Mouse (Mus musculus) right cerebral cortex, adult 2 months (tissue): ENCODE results near the gene Isy1.
A peak's percentile ranks its signal among the peaks of the same experiment; 100 is the strongest.

Experiments
- DNase-seq, 2 experiments: peaks; one replicate each; pipeline ENCODE4 v3.0.0; 2021 to 2022; ENCODE audit warnings: low spot score in 2 of 2

The Isy1 gene

GRCm38 (mm10) chr6:87850155-87850899, 11.7 kb upstream of the Isy1 start:
- no peak for DNase-seq

- no peak for DNase-seq
Measured at GRCm38 (mm10) chr6:87849780-87850154, 11.2 kb upstream of the Isy1 start.

- DNase-seq, result no peak
Measured at GRCm38 (mm10) chr6:87846813-87847212, 8.2 kb upstream of the Isy1 start.

- no peak for DNase-seq
Measured at GRCm38 (mm10) chr6:87845031-87845695, 6.6 kb upstream of the Isy1 start.

GRCm38 (mm10) chr6:87842254-87842653, 3.7 kb upstream of the Isy1 start:
- DNase-seq, result no peak

DNA sequence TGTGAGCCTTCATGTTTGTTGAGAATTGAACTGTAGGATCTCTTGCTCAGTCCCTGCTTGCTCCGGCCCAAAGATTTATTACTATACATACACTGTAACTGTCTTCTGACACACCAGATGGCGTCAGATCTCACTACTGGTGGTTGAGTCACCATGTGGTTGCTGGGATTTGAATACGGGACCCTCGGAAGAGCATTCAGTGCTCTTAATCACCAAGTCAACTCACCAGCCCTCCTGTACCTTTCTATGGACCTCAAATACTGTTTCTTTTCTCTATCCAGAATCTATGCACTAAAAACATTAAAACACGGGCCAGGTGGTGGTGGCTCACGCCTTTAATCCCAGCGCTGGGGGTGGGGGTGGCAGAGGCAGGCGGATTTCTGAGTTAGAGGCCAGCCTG, 3.0 kb upstream of the Isy1 start:
- no peak for DNase-seq

GRCm38 (mm10) chr6:87839797-87840341, 1.3 kb upstream of the Isy1 start:
- no peak for DNase-seq

- no peak for DNase-seq
Measured at GRCm38 (mm10) chr6:87835695-87836094, 2.9 kb downstream of the Isy1 start, which contains the start of gene Gm45140. Gene Gm45140, minus strand, starts transcription at chr6:87835795.

- DNase-seq, result no peak
Measured at GRCm38 (mm10) chr6:87820366-87820765, 18.2 kb downstream of the Isy1 start.

- no peak for DNase-seq
Measured at GRCm38 (mm10) chr6:87814486-87814885, 24.1 kb downstream of the Isy1 start.

DNA sequence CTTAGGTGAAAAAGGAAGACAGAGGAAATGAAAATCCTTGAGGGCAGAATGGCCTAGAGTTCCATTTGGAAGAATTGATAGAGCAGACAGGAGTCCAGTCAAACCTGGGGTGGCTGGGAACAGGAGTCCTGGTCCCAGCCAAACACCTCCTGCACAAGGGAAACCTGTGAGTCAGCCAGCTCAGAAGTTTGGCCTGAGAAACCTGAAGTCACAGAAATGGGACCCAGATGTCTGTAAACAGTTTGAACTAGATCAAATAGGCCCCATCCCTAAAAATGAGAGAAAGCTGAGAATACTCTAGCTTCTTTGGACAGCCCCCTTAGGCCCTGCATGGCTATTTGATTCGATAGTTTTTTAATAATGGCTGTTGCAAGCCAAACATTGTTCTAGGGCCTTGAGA, 25.9 kb downstream of the Isy1 start:
- DNase-seq, result no peak

DNA sequence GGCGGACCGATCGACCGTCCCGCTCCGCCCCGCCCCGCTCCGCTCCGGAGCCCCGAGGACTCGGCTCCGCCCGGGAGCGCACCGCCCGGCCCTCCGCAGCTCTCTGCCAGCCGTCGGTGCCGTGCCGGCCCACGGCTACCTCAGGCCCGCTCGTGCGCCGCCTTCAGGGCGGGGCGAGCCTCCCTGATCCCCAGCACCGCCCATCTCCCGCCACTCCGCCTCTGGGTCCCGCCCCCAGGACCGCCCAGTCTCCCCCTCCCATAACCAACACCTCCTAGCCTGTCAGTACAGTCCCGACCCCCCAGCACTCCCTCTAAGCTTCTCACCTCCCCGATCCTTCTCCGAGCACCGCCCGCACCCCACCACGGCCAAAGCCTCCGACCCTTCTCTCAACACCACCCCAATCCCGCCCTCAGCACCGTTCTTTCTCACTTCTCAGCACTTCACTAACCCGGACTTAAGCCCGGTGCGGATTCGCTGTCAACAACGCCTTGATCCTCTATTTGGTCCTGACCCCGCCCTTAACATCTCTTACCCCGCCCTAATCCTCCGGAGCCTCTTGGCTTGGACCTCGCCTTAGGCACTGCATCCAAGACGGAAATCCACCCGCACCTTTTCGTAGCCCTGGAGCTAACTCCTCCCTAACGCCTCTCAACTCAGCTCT, 26.8 kb downstream of the Isy1 start, which contains the start of gene Rab43:
TSS of gene Rab43 (minus strand) at position 490 of the 664 bp plus-strand sequence.
- DNase-seq, result peak; percentile 83 to 86

DNA sequence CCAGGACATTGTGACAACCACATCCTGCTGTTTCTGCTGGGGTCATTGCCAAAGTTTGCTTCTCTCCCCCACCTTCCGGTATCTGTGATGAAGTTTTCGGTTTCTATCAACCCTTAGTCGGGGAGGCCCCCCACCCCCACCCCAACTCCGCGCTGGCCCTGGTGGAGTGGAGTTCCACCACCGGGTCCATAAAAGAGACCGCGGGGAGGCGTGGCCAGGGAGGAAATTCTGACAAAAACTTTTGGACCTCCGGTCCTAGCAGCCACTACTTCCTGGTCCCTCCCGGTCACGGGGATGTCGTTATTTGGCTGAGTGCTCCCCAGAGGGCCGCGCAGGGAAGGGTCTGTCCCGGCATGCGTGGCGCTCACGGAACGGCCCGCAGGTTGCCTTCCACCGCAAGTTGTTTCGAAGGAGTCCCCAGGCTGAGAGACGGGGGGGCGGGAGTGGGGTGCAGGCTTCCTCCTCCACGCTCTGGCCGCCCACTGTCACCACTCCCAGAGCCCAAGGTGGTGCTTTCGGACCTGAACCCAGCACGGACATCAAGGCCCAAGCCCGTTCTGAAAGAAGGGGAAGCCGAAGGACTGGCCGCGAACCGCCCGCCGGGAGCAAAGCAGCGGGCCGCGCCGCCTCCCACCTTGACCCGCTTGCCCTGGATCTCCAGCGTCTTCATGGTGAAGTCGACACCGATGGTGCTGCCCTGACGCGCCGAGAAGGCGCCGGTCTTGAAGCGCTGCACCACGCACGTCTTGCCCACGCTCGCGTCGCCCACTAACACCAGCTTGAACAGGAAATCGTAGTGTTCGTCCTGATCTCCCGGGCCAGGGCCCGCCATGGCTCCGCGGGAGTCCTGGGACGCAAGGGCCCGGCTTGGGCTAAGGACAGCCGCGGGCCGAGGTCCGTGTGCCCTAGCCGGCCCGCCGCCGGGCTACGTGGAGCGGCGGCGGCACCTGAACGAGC, 27.6 kb downstream of the Isy1 start:
- peak; percentile 60 to 71 for DNase-seq

- DNase-seq, result no peak
Measured at GRCm38 (mm10) chr6:87810311-87810710, 28.3 kb downstream of the Isy1 start.

GRCm38 (mm10) chr6:87809651-87810161, 28.9 kb downstream of the Isy1 start:
- DNase-seq, result no peak

DNA sequence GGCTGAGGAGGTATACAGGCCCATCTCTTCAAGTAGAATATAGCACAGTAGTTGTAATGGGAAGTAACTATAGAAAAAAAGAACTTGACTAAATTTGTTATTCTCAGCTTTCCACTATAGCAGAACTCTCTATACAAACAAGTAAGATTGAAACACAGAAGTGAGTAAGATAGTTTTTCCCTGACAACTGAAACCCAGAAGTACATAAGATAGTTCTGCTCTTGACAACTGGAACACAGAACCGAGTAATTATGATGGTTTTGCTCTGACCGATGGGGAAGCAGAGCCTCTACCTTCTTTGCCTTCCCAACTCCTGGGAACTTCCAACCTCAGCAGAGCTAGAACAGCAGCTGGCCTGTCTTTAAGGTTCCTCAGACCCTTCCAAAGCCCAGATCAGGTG, 29.5 kb downstream of the Isy1 start:
- DNase-seq, result no peak

GRCm38 (mm10) chr6:87808521-87808920, 30.1 kb downstream of the Isy1 start:
- no peak for DNase-seq

DNA sequence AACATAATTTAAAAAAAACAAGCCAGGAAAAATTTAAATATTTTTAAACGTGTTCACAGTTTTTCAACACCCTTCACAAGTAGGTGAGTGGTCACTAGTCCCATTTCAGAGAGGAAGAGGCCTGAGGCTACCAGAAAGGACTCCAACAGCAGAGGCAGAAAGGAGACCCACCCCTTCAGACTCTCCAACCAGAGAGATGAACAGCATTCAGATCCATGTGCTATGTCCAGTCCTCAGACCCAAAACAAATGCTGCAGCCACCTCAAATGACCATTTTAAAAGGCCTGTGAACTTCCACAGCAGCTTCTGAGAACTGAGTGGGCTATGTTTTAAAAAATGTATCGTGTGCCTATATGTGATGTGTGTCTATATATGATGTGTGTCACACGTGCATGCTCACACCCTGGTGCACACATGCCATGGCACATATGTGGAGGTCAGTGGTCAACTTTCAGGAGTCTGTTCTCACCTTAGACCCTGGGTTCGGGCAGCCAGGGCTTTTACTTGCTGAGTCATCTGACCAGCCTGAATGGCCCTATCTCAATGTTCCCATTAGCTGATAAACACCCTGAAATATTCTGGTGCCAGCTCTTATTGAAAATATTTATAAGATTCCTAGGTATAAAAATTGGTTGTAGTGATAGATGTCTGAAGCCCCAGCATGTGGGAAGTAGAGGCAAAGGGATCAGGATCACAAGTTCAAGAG, 30.7 kb downstream of the Isy1 start:
- DNase-seq, result no peak

- DNase-seq, result no peak
Measured at GRCm38 (mm10) chr6:87806857-87807256, 31.7 kb downstream of the Isy1 start.

GRCm38 (mm10) chr6:87806028-87806427, 32.6 kb downstream of the Isy1 start:
- DNase-seq, result no peak
